Mouse (Mus musculus) neutrophil, adult 83 days (primary cell): ENCODE measurements around the gene Tm6sf1. TPM values are rescaled to one million over a fixed set of nuclear protein-coding genes. Genes with fewer than 3 reads are reported as not detected.

ENCODE experiments used
- total RNA-seq, 2 experiments: library from RNA; stranded (reverse); gene quantifications; one replicate each; pipeline ENCODE4 v1.2.4; 2023

Tm6sf1 gene
- 100 to 1,000 TPM; 201 to 230 TPM for total RNA-seq

GRCm38 (mm10) chr7:81858968-81859721 is at the start of gene Tm6sf1:
Gene Tm6sf1 (plus strand): TSS chr7:81859001.

GRCm38 (mm10) chr7:81829379-81829894 is 29.4 kb upstream of the Tm6sf1 start, which contains the start of gene Btbd1:
Gene Btbd1 (minus strand): TSS chr7:81829431.

DNA sequence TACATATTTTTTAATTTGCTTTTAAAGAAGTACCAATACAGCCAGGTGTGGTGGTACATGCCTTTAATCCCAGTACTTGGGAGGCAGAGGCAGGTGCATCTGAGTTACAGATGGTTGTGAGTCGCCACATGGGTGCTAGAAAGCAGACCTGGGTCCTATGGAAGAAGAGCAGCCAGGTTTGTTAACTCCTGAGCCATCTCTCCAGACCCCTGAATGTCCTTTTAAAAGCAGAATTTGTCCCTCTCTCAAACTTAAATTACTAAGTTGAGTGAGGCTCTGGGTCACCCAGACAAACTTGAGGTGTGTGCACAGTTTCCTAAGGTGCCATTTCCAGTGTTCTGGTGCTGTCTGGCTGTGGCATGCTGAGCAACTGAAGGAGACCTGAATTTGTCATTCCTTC is 3.1 kb upstream of the Tm6sf1 start, which contains the start of gene Gm10160:
Gene Gm10160 (minus strand): TSS at position 101 of the 400 bp plus-strand sequence.

Other genes with a start within 250 kb of the Tm6sf1 start
- gene Homer2, start 151.5 kb upstream of the Tm6sf1 start, total RNA-seq = under 1 TPM; 0.04 to 0.96 TPM
- gene Ramac, start 96.1 kb upstream of the Tm6sf1 start, total RNA-seq = 10 to 100 TPM; 39.5 to 42.7 TPM
- 10 to 100 TPM; 10.4 to 11.3 TPM for gene 3110040N11Rik, start 69.5 kb upstream of the Tm6sf1 start, total RNA-seq
- gene Btbd1, start 29.6 kb upstream of the Tm6sf1 start, total RNA-seq = 10 to 100 TPM; 44.6 to 57.8 TPM
- gene Gm10160, start 3.2 kb upstream of the Tm6sf1 start, total RNA-seq = not detected
- gene Hdgfl3, start 75.5 kb downstream of the Tm6sf1 start, total RNA-seq = under 1 TPM in 1 of 2 experiments, not detected in 1; 0.04 TPM
- gene Bnc1, start 133.3 kb downstream of the Tm6sf1 start, total RNA-seq = not detected